Mouse (Mus musculus) neural tube, embryonic 14.5 days (tissue): ENCODE results near the gene Fmo6. TPM values are rescaled to one million over a fixed set of nuclear protein-coding genes. Genes with fewer than 3 reads are reported as not detected.

Source experiments
- ATAC-seq: fragments of 200-750 bp; cut with Nextera tagmentation; 2 replicates; pipeline ENCODE4 v1.8.0; 2017; ENCODE audit warnings: low read depth, mild to moderate bottlenecking, moderate TSS enrichment, moderate library complexity
- H3K27ac ChIP-seq: fragments of 300-500 bp; sonication (generic); 2 replicates; pipeline ENCODE4 v1.5.1; 2014; ENCODE audit warnings: low read depth, mild to moderate bottlenecking, control low read depth, low read length, moderate library complexity, mixed read lengths
- H3K27me3 ChIP-seq: fragments of 300-500 bp; sonication (generic); 2 replicates; pipeline ENCODE4 v1.6.1; 2014; ENCODE audit warnings: low read length; ENCODE audit not compliant: control insufficient read depth, insufficient read depth
- H3K36me3 ChIP-seq: fragments of 300-500 bp; sonication (generic); 2 replicates; pipeline ENCODE4 v1.6.1; 2014; ENCODE audit warnings: low read length, mixed read lengths; ENCODE audit not compliant: control insufficient read depth, insufficient read depth
- H3K4me1 ChIP-seq: fragments of 300-500 bp; sonication (generic); 2 replicates; pipeline ENCODE4 v1.6.1; 2014; ENCODE audit warnings: low read length; ENCODE audit not compliant: control insufficient read depth, insufficient read depth
- H3K4me2 ChIP-seq: fragments of 300-500 bp; sonication (generic); 2 replicates; pipeline ENCODE4 v1.6.1; 2014; ENCODE audit warnings: mild to moderate bottlenecking, low read depth, low read length, control low read depth
- H3K4me3 ChIP-seq: fragments of 300-500 bp; sonication (generic); 2 replicates; pipeline ENCODE4 v1.5.1; 2014; ENCODE audit warnings: low read depth, low read length, control low read depth, mixed read lengths
- H3K9ac ChIP-seq: fragments of 300-500 bp; sonication (generic); replicated peaks from 2 replicates; pipeline ENCODE4 v1.6.1; 2014; ENCODE audit warnings: low read depth, mild to moderate bottlenecking, control low read depth, low read length, mixed read lengths
- H3K9me3 ChIP-seq: fragments of 300-500 bp; sonication (generic); 2 replicates; pipeline ENCODE4 v1.6.1; 2016; ENCODE audit warnings: low read length; ENCODE audit not compliant: control insufficient read depth
- WGBS: fragments of 180-500 bp; shearing (Covaris S2); extraction: QIAGEN DNeasy Blood & Tissue Kit; methylation state at CpG from one replicate; pipeline ENCODE4 v1.1.7; 2014; 5-methylcytosine and 5-hydroxymethylcytosine counted together
- polyA plus RNA-seq: library from polyadenylated mRNA; unstranded; fragments of >200 nt; fragmentation: Nextera tagmentation; extraction: Ambion mirVana; gene quantifications from 2 replicates; pipeline ENCODE4 v1.2.1, GENCODE M21; 2014

The Fmo6 gene
- polyA plus RNA-seq, 1 experiment from 2014 or later = not detected

GRCm38 (mm10) chr1:162946837-162947558, 9.7 kb upstream of the Fmo6 start:
- H3K9ac ChIP-seq = no peak overlapping the region
- H3K9me3 ChIP-seq = no peaks in the 10 kb centered on the region
- WGBS = 48% methylated on average over 4 of the region's 4 CpGs
- ATAC-seq = peak; percentile 60
- no peak overlapping the region for H3K27ac ChIP-seq
- no peaks in the 10 kb centered on the region for H3K4me1 ChIP-seq
- no peaks in the 10 kb centered on the region for H3K27me3 ChIP-seq
- H3K36me3 ChIP-seq = no peaks in the 10 kb centered on the region
- H3K4me3 ChIP-seq = no peak overlapping the region
- H3K4me2 ChIP-seq = no peak overlapping the region

DNA sequence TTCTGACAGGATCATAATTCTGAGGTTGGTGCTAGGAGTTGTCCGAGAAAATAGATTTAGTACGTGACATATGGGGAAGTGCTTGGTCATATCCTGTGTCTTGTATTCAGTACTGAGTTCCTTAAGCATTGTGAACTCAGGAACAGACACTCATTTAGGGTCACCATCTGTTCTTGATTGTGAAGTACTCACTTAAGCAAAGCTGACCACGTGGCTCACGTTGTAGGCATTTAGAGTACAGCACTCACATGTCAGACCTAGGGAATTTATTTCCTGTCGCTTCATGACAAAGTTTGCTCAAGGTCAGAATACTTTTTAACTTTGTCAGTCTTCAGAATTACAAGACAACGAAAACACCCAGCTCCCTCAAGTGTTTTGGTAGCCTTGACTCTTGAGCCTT, 6.4 kb upstream of the Fmo6 start:
- Histone ChIP-seq H3K4me3 (no peak overlapping the region), H3K9ac (no peak overlapping the region), H3K36me3 (no peaks in the 10 kb centered on the region), H3K4me2 (no peak overlapping the region), H3K27me3 (no peaks in the 10 kb centered on the region), H3K27ac (no peak overlapping the region), H3K4me1 (no peaks in the 10 kb centered on the region), H3K9me3 (no peaks in the 10 kb centered on the region)
- no peak for ATAC-seq
- WGBS = 68% methylated on average over 6 of the region's 6 CpGs

- no peak overlapping the region for H3K27ac ChIP-seq
- H3K4me2 ChIP-seq = no peak overlapping the region
- no peak for ATAC-seq
Observed at GRCm38 (mm10) chr1:162938696-162939351, 1.5 kb upstream of the Fmo6 start.

GRCm38 (mm10) chr1:162937970-162938695, 818 bp upstream of the Fmo6 start:
- Histone ChIP-seq H3K36me3 (no peaks in the 10 kb centered on the region), H3K4me1 (no peaks in the 10 kb centered on the region), H3K4me3 (no peak overlapping the region), H3K9me3 (no peaks in the 10 kb centered on the region), H3K27me3 (no peaks in the 10 kb centered on the region), H3K9ac (no peak overlapping the region), H3K4me2 (no peak overlapping the region), H3K27ac (no peak overlapping the region)
- ATAC-seq = no peak
- WGBS = 77% methylated on average over 5 of the region's 5 CpGs

More at GRCm38 (mm10) chr1:162938696-162939351, 1.5 kb upstream of the Fmo6 start:
- Histone ChIP-seq H3K4me3 (no peak overlapping the region), H3K36me3 (no peaks in the 10 kb centered on the region), H3K4me1 (no peaks in the 10 kb centered on the region), H3K9me3 (no peaks in the 10 kb centered on the region), H3K27me3 (no peaks in the 10 kb centered on the region), H3K9ac (no peak overlapping the region)
- 71% methylated on average over 4 of the region's 4 CpGs for WGBS

DNA sequence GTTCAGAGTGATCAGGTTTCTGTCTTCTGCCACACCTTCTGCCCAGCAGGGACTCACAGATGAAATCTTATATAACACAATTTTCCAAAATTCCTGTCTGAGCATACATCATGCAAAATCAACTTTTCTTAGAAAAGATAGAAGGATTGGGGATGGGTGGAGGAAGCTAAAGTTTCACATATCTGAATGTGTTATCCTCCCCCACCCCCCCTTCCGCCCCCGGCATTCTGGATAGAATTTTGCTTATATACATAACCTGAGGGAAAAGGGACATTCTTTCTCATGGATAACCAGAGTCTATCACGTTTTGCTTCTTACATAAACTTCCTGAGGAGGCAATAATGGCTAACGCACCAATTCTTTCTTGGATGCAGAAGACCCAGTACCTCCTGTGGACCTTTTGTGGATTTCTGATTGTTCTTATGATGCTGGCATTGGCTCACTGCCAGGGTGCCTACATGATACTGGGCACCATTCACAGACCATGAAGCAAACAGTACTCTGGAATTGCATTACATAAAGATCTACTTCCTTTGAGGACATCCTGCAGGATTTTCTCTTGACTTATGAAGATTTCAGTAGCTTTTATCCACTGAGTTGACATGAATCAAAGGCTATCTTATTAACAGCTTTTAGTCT, 2.8 kb downstream of the Fmo6 start:
- no peaks in the 10 kb centered on the region for H3K27me3 ChIP-seq
- no peak overlapping the region for H3K27ac ChIP-seq
- H3K4me3 ChIP-seq = no peak overlapping the region
- 74% methylated on average over 4 of the region's 4 CpGs for WGBS
- H3K9me3 ChIP-seq = no peaks in the 10 kb centered on the region
- H3K4me2 ChIP-seq = no peak overlapping the region
- no peak overlapping the region for H3K9ac ChIP-seq
- H3K4me1 ChIP-seq = no peaks in the 10 kb centered on the region
- no peak for ATAC-seq
- H3K36me3 ChIP-seq = no peaks in the 10 kb centered on the region

- ATAC-seq = no peak
- WGBS = 91% methylated on average over 4 of the region's 4 CpGs
- Histone ChIP-seq H3K4me3 (no peak overlapping the region), H3K36me3 (no peaks in the 10 kb centered on the region), H3K4me1 (no peaks in the 10 kb centered on the region), H3K9me3 (no peaks in the 10 kb centered on the region), H3K27me3 (no peaks in the 10 kb centered on the region), H3K4me2 (no peak overlapping the region), H3K9ac (no peak overlapping the region), H3K27ac (no peak overlapping the region)
Observed at GRCm38 (mm10) chr1:162932386-162932785, 4.9 kb downstream of the Fmo6 start.

DNA sequence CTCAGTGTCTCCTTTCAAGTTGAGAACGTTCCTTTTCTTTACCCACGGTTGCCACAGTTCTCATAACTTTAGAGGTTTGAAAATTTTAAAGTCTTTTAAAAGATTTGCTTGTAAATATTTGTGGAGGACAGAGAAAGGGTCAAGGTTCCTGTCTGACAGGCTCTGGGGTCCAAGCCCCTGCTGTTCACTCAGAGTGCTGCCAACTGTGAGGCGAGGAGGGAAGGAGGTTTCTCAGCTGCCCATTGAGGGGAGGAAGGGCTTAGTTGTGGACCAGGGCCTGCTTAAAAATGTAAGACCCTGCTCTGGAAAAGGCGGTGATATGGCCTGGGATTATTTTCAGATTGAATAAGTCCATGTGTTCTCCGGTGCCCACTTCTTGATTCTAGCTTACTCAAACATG, 5.4 kb downstream of the Fmo6 start:
- H3K4me3 ChIP-seq = no peak overlapping the region
- WGBS = 89% methylated on average over 5 of the region's 5 CpGs
- no peak overlapping the region for H3K27ac ChIP-seq
- no peaks in the 10 kb centered on the region for H3K36me3 ChIP-seq
- H3K27me3 ChIP-seq = no peaks in the 10 kb centered on the region
- H3K4me1 ChIP-seq = no peaks in the 10 kb centered on the region
- H3K9ac ChIP-seq = no peak overlapping the region
- no peaks in the 10 kb centered on the region for H3K9me3 ChIP-seq
- ATAC-seq = no peak
- H3K4me2 ChIP-seq = no peak overlapping the region

GRCm38 (mm10) chr1:162931310-162931875, 5.9 kb downstream of the Fmo6 start:
- H3K27me3 ChIP-seq = no peaks in the 10 kb centered on the region
- no peak overlapping the region for H3K9ac ChIP-seq
- WGBS = 88% methylated on average over 4 of the region's 4 CpGs
- H3K4me3 ChIP-seq = no peak overlapping the region
- H3K36me3 ChIP-seq = no peaks in the 10 kb centered on the region
- H3K9me3 ChIP-seq = no peaks in the 10 kb centered on the region
- no peak overlapping the region for H3K27ac ChIP-seq
- H3K4me1 ChIP-seq = no peaks in the 10 kb centered on the region
- no peak overlapping the region for H3K4me2 ChIP-seq
- ATAC-seq = no peak
